Mouse (Mus musculus) monocyte, adult 2 months (primary cell): ENCODE results near the gene Mill2.
"Not testable (repeated sequence)": the region's sequence is repeated elsewhere in the genome, so short reads cannot be mapped to it uniquely, and the experiment has no call there.

Source experiments
- DNase-seq, 2 experiments: peaks; one replicate each; pipeline ENCODE4 v3.0.0; 2022; ENCODE audit warnings: low spot score in 2 of 2, low read depth in 1 of 2

Mill2 gene

DNA sequence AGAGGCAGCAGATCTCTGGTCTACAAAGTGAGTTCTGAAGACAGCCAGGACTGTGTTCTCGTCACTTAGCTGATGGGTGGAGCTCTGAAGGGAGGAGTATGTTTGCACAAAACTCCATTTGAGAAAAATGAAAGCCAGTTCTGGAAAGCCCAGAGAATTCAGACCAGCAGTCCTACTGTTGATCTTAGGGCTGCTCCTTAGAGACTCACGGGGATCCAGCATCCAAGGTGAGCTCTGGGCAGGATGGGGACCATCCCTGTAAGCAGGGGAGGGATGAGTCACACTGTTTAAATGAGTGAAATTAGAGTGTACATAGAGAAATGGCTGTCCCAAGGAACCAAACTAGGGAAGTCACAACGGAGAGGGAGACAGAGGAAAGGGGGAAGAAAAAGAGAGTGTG lies at the start of gene Mill2:
Gene Mill2 (plus strand): TSS at position 102 of the 400 bp plus-strand sequence.
- no peak for DNase-seq

- not testable (repeated sequence) for DNase-seq
Observed at GRCm38 (mm10) chr7:18790671-18791070, 49.1 kb upstream of the Mill2 start.

GRCm38 (mm10) chr7:18798420-18798819 lies 41.3 kb upstream of the Mill2 start, which contains the start of gene Psg19:
Gene Psg19 (minus strand): TSS chr7:18798520.
- no peak for DNase-seq

GRCm38 (mm10) chr7:18799129-18799528 lies 40.6 kb upstream of the Mill2 start:
- no peak for DNase-seq

DNA sequence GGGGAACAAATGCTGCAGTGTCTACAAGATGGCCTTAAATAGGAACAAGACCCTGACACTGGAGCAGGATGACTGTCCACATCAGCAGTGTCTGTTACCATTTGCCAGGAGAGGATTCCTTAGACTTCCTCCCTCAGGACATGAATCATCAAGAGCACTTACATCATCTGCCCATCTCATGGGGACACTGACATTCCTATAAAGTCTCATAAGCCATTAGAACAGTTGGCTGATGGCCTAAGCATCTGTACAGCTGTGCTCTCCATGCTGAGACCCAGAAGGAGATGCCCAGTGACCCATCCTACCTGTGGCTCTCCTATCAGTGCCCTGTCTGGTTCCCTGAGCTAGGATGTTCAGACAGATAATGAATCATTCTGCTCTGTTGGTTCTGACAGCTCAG lies 36.2 kb upstream of the Mill2 start:
- DNase-seq = no peak

GRCm38 (mm10) chr7:18818301-18818700 lies 21.5 kb upstream of the Mill2 start:
- DNase-seq = no peak

- DNase-seq = no peak
Observed at GRCm38 (mm10) chr7:18821507-18821906, 18.3 kb upstream of the Mill2 start, which contains the start of gene Psg17. Gene Psg17 (minus strand): TSS chr7:18821607.

DNA sequence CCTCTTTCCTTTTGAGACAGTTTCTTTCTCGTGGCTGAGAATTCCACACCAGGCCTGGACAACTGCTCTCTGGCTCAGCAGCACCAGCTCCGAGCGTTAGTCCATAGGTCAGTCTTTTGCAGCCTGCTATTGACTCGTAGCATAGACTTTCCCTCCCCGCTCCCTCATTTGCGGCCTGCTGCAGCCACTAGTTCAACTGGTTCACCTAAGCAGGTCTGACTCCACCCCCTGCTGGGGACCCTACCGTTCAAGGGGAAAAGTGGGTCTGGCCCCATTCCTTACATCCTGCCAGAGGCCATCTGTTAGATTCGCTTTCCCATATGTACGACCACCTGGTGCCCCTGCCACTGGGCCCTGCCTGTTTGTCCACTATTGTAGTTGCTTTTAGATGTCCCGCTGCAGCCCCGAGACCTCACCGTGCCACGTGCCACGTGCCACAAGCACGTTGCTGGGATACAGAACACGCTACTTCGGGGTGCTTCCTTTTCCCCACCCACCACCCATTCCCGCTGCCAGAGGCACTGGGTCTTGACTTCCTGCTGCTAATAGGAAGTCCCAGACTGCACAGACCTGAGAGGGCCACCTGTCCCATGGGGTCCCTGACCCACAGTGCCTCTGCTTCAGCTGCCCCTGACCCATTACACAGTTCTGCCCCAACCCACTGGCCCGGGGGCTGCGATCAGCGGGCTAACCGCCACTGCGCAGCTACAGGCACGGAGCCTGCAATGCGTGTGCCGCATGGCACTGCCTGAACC lies 11.8 kb upstream of the Mill2 start:
- no peak for DNase-seq

GRCm38 (mm10) chr7:18828592-18828991 lies 11.2 kb upstream of the Mill2 start:
- no peak for DNase-seq

- no peak for DNase-seq
Observed at GRCm38 (mm10) chr7:18829545-18829944, 10.2 kb upstream of the Mill2 start.

GRCm38 (mm10) chr7:18832298-18832697 lies 7.5 kb upstream of the Mill2 start:
- DNase-seq = no peak

- DNase-seq = no peak
Observed at GRCm38 (mm10) chr7:18840386-18841173, 814 bp downstream of the Mill2 start.

- no peak for DNase-seq
Observed at GRCm38 (mm10) chr7:18841174-18841567, 1.4 kb downstream of the Mill2 start.

DNA sequence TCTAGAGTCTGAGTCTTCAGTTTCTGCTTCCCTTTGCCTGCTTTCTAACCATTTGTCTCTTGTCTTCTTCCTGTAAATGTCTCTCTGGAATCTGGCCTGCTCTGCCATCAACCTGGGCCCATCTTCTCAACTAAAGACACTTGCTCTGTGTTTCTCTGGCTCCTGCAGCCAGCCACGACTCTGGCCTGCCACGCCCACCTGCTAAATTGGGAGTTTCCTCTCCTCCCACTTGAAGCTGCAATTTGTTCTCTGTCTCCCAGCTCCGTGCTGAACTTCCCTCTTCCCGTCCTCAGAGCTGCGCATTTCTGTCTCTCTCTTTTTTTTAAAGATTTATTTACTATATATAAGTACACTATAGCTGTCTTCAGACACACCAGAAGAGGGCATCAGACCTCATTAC lies 5.0 kb downstream of the Mill2 start:
- no peak for DNase-seq

DNA sequence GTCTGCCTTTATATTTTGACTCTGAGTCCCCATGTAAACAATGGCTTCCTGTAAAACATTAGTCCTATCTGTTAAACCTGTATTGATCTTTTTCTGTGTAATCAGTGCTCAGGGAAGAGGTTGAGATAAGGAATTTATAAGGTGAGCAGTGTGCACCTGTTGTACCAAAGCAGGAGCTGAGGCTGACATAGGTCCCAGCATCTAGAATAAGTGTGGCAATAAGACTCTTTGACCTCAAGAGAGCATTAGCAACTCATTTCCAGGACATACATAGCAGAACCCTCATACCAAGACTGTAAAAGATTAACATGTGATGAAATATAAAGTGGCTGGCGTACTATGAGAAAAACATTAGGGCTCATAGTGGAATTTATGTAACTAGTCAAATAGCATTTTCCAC lies 8.6 kb downstream of the Mill2 start:
- DNase-seq = no peak

DNA sequence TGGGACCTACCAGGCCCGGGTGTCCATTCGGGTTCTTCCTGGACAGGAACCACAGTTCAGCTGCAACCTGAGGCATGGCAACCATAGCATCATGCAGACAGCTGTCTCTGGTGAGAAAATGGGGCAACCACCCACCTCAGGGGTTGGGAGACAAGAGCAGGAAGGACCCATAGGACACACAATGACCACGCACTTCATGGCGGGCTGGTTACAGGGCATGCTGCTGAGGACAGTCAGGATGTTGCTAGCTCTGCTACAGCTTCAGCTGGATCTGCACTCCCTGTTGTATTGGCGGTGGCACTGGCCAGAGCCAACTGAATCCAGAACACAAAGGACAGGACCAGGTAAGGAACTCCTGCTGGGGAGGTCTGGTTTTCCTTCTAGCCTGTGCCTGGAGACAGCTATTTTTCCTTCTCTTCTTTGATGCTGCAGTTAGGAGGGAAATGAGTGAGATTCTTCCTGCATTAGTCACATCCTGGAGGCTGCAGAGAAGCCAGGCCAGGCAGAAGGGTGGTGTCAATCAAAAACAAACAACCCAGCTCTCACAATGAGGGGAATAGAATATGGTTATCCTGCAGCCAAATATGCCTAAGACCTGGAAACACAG lies 18.6 kb downstream of the Mill2 start:
- DNase-seq = no peak

DNA sequence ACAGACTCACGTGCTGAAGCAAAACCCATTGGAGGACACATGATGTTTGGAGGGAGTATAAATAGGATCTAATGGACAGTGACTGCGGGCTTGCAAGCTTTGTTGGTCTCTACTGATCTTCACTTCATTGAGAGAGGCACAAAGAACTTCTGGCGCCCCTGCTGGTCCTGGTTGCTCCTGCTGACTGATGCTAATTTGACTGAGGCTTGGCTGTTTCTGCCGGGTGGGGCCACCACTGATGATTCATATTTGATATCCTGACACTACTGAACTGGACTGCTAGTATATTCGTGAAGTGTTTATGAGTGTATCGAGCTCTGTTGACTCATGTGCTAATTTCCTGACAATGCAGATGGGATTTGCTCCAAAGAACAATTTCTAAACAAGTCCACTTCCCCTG lies 23.0 kb downstream of the Mill2 start:
- no peak for DNase-seq

- no peak for DNase-seq
Observed at GRCm38 (mm10) chr7:18868491-18868890, 28.7 kb downstream of the Mill2 start.

DNA sequence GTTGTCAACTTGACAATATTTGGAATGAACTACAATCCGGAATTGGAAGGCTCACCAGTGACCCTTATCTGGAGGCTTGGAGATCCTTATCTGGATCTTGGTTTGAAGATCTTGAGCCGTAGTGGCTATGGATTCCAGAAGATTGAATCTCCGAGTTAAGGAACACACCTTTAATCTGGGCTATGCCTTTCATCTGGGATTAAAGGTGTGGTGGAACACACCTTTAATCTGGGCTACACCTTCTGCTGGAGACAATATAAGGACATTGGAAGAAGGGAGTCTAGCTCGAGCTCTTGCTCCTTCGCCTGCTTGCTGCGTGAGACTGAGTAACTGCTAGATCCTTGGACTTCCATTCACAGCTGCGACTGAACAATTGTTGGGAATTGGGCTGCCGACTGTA lies 31.3 kb downstream of the Mill2 start, which contains the start of gene Pglyrp1:
Gene Pglyrp1 (plus strand): TSS at position 301 of the 400 bp plus-strand sequence.
- DNase-seq = not testable (repeated sequence)

DNA sequence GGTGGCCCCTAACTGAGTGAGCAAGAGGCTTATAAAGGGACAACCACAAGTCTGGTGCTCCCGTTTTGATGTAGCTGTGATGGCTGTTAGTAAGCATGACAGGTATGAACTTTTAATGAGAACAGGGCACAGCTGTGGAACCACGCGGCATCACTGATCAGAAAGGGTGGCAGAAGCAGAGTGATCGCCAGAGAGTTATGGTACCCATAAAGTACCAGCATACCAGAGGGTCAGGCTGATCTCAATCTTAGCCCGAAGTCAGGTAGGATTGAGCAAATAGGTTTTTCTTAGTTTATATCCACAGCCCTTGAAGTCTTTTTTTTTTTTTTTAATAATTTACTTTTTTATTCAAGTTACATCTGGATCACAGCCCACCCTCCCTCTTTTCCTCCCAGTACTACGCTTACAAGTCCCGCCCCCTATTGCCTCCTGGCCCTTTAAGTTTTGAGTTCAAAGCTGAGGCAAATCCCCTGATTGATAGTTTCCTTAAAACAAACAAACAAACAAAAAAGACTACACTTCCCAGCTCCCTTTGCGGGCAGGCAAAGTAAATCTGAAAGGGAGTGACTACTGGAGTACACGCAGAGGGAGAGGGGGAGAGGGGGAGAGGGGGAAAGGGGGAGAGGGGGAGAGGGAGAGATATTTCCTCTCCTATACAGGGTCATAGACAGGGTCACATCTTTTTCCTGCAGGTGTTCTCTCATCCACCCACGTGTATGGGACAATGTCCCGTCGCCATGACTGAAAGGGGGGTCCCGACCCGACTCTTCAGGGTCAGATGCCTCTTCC lies 32.4 kb downstream of the Mill2 start:
- DNase-seq = no peak

GRCm38 (mm10) chr7:18872816-18873215 lies 33.0 kb downstream of the Mill2 start:
- no peak for DNase-seq
